Mouse (Mus musculus) urinary bladder, adult 2 months (tissue): ENCODE measurements around the gene Glt28d2. TPM values are rescaled to one million over a fixed set of nuclear protein-coding genes. Genes with fewer than 3 reads are reported as not detected.
"Not testable (repeated sequence)": the region's sequence is repeated elsewhere in the genome, so short reads cannot be mapped to it uniquely, and the experiment has no call there.

Experiments used
- DNase-seq: peaks from one replicate; pipeline ENCODE4 v3.0.0; 2022; ENCODE audit warnings: low spot score
- polyA plus RNA-seq: library from polyadenylated mRNA; depleted of rRNA; stranded (reverse); fragments of >200 nt; gene quantifications from 2 replicates; pipeline ENCODE4 v1.2.3, GENCODE M21; 2012; rRNA removed

Gene Glt28d2
- polyA plus RNA-seq, result 1.7 and 1.9 TPM in 2 replicates

DNA sequence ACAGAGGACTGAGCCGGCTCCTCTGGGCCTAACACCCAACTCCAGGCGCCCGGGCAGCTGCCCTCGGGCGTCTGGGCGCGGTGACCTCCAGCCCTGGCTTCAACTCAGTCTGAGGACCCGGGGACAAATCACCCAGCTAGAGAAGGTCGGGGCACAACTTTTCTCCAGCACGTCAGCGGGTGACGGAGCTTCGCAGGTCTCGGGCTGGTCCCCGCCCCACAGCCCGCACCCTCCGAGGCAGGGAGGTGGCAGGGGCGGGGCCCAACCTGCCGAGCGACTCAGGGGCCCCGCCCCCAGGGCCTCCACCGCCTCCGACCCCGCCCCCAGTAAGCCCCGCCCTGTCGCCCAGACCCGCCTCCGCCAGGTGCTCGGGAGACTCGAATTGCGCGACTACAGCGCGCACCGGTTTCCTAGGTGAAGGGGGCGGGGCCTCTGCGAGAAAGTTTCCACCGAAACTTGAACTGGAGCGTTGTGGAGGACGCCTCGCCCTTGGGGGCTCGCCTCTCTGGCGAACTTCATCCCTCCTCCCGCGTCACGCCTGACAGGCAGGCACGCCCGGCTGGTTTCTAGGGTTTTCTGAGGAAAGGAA is at the start of gene Glt28d2, which contains the start of gene Gm37240:
TSS of gene Glt28d2 (minus strand) at position 278 of the 589 bp plus-strand sequence.
TSS of gene Gm37240 (minus strand) at position 280 of the 589 bp plus-strand sequence.
- DNase-seq, result peak; percentile 68

GRCm38 (mm10) chr3:85933586-85933985 is 46.3 kb upstream of the Glt28d2 start:
- DNase-seq, result no peak

DNA sequence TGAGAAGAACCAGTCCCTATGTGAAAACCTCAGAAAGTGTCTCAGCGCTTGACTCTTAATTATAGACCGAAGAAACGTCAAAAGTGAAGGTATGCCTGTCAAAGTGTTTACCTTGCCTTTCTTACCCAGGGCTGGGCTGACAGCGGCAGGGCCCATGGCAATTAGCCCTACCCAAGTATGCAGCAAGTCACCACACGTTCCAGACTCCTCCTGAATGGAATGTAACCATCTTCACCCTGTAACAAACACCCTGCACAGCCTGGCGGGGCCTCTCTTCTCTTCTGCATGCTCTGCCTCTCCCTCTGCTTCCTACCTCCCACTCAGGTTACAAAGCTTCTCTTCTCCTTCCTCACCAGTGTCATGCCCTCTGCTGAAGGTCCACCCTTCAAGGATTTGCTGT is 44.5 kb upstream of the Glt28d2 start:
- DNase-seq, result no peak

GRCm38 (mm10) chr3:85930671-85931255 is 43.4 kb upstream of the Glt28d2 start:
- DNase-seq, result no peak

GRCm38 (mm10) chr3:85929711-85930110 is 42.4 kb upstream of the Glt28d2 start:
- DNase-seq, result no peak

GRCm38 (mm10) chr3:85928140-85928611 is 40.9 kb upstream of the Glt28d2 start:
- DNase-seq, result no peak

DNA sequence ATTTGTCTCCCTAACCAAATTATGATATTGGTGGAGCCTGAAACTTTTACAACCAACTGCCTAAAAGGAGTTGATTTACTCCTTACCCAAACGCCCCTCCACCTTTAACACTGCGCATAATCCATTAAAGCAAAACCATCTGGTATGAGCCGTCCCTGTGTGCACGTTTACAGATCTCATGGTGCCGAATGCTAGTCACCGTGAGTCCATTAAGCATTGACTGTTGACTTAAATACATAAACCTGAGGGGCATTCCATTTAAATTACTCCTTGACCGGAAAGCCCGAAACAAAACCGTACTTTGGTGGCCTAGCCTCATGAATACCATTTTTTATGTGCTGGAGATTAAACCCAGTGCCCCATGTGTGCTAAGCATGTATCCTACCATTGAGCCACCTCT is 40.0 kb upstream of the Glt28d2 start:
- no peak for DNase-seq

- DNase-seq, result peak; percentile 64
Observed at GRCm38 (mm10) chr3:85923954-85924945, 36.9 kb upstream of the Glt28d2 start.

DNA sequence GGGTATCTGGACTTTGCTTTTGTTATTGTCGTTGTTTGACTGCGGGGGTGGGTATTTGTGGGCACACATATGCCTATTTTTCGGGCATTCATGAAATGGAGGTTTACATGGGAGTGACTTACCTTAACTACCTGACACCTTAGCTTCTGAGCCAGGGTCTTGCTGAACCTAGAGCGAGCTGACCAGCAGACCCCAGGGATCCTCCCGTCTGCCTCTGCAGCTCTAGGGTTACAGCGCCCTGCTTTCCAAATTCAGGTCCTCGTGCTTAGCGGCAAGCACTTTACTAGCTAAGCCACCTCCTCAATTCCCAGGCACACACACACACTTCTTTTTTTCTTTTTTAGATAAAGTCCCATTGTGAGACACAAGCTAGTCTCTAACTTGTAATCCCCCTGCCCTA is 36.0 kb upstream of the Glt28d2 start:
- no peak for DNase-seq

DNA sequence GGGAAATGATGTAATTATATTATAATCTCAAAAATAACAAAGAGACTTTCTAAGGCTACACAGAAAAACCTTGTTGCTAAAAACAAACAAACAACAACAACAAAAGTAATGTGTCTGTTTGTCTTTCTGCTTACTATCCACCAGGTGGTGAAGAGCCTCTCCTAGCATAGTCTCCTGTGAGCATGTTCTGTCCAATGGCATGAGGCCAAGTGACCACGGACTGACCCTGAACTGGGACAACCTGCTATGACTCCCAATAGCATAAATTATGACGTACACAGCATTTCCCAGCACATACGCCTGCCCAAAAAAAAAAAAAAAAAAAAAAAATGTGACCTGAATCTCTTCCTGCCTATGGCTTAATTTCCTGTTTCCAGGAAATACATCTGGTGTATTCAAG is 35.0 kb upstream of the Glt28d2 start:
- DNase-seq, result no peak

DNA sequence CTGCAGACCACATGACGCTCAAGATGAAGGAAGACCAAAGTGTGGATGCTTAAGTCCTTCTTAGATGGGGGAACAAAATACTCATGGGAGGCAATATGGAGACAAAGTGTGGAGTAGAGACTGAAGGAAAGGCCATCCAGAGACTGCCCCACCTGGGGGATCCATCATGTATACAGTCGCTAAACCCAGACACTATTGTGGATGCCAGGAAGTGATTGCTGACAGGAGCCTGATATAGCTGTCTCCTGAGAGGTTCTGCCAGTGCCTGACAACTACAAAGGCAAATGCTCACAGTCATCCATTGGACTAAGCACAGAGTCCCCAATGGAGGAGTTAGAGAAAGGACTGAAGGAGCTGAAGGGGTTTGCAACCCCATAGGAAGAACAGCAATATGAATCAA is 33.4 kb upstream of the Glt28d2 start:
- DNase-seq, result not testable (repeated sequence)

DNA sequence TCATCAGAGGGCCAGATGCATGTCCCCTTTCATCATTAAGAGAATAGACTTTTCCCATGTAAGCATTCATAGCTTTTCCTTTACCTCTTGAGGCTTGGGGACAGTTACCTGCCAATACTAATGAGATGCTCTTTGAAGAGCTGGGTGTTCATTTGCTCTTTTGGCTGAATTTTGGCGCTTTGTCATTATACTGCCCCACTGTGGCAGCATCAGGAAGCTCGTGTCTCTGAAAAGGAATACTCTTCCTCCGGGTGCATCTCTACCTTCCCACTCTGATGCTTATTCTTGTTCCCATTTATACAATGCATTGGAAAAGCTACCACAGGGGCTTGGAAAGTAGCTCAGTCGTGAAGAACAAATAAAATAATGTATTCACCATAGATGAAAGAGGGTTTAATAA is 30.3 kb upstream of the Glt28d2 start:
- no peak for DNase-seq

GRCm38 (mm10) chr3:85914806-85915205 is 27.5 kb upstream of the Glt28d2 start:
- no peak for DNase-seq

- DNase-seq, result no peak
Observed at GRCm38 (mm10) chr3:85907136-85907535, 19.8 kb upstream of the Glt28d2 start.

DNA sequence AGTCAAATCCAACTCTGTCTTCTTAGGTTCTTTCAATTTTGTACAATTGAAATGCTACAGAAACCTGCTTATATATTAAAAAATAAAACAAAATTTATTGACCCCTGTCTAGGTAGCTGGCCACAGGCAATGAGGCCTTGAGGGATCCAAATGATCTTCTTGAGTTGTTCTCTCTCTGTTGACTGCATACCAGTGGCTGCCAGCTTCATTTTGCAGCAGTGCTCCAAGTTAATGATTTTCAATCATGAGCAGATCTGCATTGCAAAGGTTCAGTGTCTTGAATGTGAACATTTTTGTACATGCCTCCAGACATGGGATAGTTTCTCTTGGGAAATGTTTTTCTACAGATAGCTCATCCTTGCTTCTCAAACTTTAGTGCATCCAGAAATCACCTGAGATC is 17.1 kb upstream of the Glt28d2 start:
- DNase-seq, result no peak

DNA sequence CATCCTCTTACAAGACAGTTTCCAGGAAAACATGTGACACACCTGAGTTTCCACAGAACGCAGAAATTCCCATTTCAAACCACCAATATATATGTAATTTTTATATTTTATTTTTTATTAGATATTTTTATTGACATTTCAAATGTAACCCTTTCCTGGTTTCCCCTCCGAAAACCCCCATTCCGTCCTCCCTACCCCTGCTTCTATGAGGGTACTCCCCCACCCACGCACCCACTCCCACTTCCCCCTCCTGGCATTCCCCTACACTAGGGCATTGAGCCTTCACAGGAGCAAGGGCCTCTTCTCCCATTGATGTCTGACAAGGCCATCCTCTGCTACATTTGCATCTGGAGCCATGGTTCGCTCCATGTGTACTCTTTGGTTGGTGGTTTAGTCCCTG is 7.7 kb upstream of the Glt28d2 start:
- DNase-seq, result no peak

DNA sequence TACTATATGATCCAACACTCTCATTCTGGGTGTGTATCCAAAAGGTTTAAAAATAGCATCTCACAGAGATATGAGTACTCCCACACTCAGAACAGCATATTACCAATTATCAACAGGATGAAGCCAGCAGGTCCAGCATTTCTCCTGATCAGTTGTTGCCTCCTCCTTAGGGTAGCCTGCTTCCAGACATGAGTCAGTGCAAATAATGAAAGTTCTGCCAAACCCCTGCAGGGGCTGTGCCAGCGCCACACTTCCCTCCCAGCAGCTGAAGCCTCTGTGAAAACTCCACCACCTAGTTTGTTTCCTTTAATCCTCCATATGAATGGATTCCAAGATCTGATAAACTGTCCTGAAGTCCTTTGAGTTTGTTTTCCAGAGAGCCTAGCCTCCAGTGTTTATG is 4.3 kb upstream of the Glt28d2 start:
- no peak for DNase-seq

DNA sequence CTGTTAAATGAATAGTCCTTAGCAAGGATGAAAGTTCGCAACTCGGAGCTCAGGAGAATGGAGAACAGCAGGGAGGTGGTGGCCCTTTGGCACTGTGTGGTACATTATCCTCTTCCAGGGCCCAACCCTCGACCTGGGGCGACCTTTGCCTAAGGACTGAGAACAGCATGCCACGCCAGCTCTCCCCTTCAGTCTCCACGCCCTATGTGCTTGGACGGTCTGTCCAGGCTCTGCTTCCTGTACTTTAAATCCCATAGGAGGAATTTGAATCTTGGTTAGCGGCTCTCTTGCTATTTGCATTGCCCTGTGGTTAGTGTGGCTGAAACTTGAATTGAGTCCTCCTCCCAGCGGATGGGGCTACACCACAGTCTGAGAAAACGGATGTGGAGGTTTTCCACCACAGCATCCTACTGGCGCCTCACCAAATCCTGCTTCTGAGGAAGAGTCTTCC is 930 bp upstream of the Glt28d2 start:
- peak; percentile 22 for DNase-seq

GRCm38 (mm10) chr3:85886636-85887238 is 579 bp downstream of the Glt28d2 start:
- peak; percentile 35 for DNase-seq

DNA sequence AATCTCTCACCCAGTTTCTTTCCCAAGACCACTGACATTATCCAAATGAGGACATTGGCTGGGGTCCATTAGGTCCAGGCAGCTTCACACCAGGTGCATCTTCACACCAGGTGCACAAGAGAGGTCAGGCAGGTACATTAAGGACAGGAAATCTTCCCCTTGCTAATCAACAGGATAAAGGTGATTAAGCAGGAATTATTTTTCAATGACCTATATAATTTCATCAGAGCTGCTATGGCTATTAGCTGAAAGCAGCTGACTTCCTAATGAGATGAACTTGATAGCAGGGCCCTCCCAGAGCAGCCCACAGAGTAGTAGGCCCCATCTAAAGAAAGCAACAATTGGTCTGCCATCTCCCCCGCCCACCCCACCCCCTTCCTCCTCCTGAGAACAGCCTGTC is 1.4 kb downstream of the Glt28d2 start:
- no peak for DNase-seq

GRCm38 (mm10) chr3:85880687-85881086 is 6.6 kb downstream of the Glt28d2 start:
- DNase-seq, result no peak

DNA sequence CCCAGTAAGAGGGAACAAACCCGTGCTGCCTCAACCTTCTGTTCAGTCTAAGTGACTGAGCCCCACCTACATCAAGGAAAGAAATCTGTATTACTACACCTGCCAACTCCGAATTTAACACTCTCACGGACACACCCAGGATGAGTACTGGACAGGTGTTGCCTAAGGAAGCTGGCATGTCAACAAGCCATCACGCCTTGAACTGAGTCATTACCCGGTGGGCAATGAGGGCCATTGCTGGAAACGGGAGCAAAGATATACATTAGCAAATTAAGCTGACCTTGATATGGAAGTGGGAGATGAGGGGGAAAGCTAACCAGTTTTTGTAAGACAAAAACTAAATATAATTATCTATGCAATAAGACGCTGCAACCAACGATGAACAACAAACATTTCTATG is 7.2 kb downstream of the Glt28d2 start:
- no peak for DNase-seq
